Mouse (Mus musculus): ENCODE measurements around the gene Gm8374.
"Not testable (repeated sequence)": the region's sequence is repeated elsewhere in the genome, so short reads cannot be mapped to it uniquely, and the experiment has no call there.

The Gm8374 gene

DNA sequence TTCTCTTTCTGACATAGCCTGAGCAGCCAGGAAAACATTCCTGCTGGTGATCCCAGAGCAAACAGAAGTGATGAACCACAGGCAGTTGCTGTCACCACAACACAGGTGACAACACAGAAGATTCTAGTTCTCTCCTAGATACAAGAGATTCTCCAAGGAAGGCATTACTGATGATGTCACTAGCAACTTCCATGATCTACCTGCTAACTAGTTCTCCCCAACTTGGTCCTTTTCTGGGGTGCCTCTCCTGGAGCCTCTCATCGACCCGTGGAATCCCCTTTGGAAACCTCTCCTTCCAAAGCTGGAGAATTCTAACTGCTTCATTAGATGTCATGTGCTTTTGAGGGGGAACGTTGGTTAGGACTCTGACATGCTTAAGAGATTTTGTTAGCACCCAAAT, at the start of gene Gm8374:
Gm8374 (minus strand) TSS at position 101 of the 400 bp plus-strand sequence.
- not testable (repeated sequence) for DNase-seq

DNA sequence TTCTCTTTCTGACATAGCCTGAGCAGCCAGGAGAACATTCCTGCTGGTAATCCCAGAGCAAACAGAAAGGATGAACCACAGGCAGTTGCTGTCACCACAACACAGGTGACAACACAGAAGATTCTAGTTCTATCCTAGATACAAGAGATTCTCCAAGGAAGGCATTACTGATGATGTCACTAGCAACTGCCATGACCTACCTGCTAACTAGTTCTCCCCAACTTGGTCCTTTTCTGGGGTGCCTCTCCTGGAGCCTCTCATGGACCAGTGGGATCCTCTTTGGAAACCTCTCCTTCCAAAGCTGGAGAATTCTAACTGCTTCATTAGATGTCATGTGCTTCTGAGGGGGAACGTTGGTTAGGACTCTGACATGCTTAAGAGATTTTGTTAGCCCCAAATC, 32.6 kb downstream of the Gm8374 start, which contains the start of gene Gm5797:
Gm5797 (minus strand) TSS at position 101 of the 400 bp plus-strand sequence.
- DNase-seq = not testable (repeated sequence)

DNA sequence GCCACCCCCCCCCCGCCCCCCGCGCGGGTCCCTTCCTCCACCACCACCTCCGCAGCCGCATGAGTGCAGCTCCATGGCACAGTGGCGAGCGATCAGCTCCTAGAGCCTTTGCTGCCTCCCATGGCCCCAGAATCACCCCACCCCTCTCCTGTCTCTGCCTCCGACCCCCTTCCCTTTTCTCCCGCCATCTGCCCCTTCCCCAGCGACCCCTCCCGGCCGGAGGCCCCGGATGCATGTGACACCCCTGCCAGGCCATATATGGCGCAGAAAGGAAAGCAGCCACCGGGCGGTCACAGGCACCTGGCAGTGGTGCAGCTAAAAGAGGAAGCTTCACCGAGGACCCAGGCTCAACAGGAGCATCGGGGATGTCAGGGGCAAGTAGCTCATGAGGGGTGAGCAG, 49.8 kb downstream of the Gm8374 start:
- peak; percentile 53 for DNase-seq

DNA sequence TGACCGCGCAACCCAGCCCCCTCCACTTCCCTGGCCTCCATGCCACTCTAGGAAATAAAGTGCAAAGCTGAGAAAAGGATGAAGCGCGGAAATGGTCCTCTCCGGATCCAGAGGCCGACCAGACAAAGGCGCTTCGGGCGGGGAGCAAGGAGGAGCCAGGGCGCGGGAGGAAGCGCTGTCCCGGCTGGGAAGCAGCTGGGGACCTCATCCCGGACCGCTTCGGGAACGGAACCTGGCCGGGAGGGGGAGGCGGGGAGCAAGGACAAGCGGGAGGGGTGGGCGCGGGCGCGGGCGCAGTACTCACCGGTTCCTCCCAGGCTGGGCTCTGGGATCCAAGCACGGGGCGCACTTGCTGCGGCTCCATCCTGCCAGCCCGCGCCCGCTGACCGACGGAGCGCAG, 50.3 kb downstream of the Gm8374 start, which contains the start of gene Gm3739:
Gm3739 (minus strand) TSS at position 389 of the 400 bp plus-strand sequence.
- DNase-seq = not testable (repeated sequence)
